Mouse (Mus musculus): ENCODE measurements around the gene Gfer. TPM values are rescaled to one million over a fixed set of nuclear protein-coding genes. Genes with fewer than 3 reads are reported as not detected.

The Gfer gene
- total and polyA plus RNA-seq, 3 experiments = 69.1 to 105 (median 94.8) TPM

DNA sequence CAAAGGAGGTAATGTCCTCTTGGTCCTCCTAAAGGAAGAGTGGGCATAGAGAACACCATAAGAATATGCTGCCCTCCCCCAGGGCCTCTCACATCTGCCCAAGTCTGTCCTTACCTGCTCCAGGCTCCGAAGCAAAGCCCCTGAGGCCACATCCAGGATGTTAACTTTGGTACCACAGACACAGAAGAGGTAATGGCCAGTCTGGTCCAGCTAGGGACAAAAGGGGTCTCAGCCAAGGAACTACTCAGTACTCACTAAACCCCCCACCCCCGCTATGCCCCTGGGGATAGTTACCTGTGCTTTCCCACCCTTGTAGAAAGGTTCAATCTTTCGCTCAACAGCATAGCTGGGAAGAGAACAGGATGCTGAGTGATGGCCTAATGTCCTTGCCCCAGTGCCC lies 9.9 kb upstream of the Gfer start:
- peaks cover 41 to 47% of the 10 kb centered on the region in 2 experiments for H3K36me3 ChIP-seq (replicated peaks in 1 of 2; ENCODE audit: control insufficient read depth in 1 of 2, insufficient read depth in 1 of 2, low read length in 1 of 2)
- no peak for TF ChIP-seq MAX (IDR thresholded peaks at IDR 0.05; ENCODE audit: low read length)
- TF ChIP-seq UBTF (IDR thresholded peaks at IDR 0.05; ENCODE audit: low read depth, low read length) = no peak
- TF ChIP-seq BHLHE40 (IDR thresholded peaks at IDR 0.05; ENCODE audit: low read depth, low read length) = no peak
- TF ChIP-seq MAZ (IDR thresholded peaks at IDR 0.05; ENCODE audit: low read depth, low read length) = no peak
- TF ChIP-seq ETS1 (conservative IDR thresholded peaks at IDR 0.05; ENCODE audit: low read depth, low read length) = no peak
- no peak for TF ChIP-seq NRF1 (IDR thresholded peaks at IDR 0.05; ENCODE audit: low read depth, low read length)
- TF ChIP-seq E2F4 (IDR thresholded peaks at IDR 0.05; ENCODE audit: insufficient replicate concordance, low read depth, low read length) = no peak
- no peak for TF ChIP-seq EP300 (IDR thresholded peaks at IDR 0.05; ENCODE audit: low read length)
- no peak for TF ChIP-seq KAT2A (IDR thresholded peaks at IDR 0.05; ENCODE audit: insufficient replicate concordance, low read length)
- no peak for DNase-seq (ENCODE audit: extremely low read depth)
- in situ Hi-C loops (cut with MboI; ENCODE audit: low pct_ligation_motif_present, low pct_unique_long_range_greater_than_20kb, low sequenced_read_pairs) (no loop called here), dilution Hi-C loops (cut with MboI; ENCODE audit: extremely low pct_ligation_motif_present, extremely low pct_unique_long_range_greater_than_20kb, low sequenced_read_pairs) (no loop called here)
- no peak overlapping the region for H3K9ac ChIP-seq (ENCODE audit: insufficient read depth, low read depth)
- no peaks in the 10 kb centered on the region for H3K9me3 ChIP-seq (replicated peaks; ENCODE audit: low read length)
- H3K4me3 ChIP-seq (replicated peaks in 1 of 3; ENCODE audit: low read depth in 2 of 3, low read length in 2 of 3, poor library complexity in 1 of 3) = no peak overlapping the region
- H3K4me1 ChIP-seq (ENCODE audit: control insufficient read depth in 1 of 2, insufficient read depth in 2 of 2) = peaks cover 7 to 21% of the 10 kb centered on the region in 2 experiments; a peak in 3 of 4 replicates
- H3K27ac ChIP-seq (ENCODE audit: insufficient read depth, low read depth) = no peak overlapping the region
- H3K27me3 ChIP-seq (replicated peaks) = no peaks in the 10 kb centered on the region
- no peak overlapping the region for H3K4me2 ChIP-seq (ENCODE audit: insufficient read depth, low read depth, poor library complexity, severe bottlenecking)
- H3K79me2 ChIP-seq (replicated peaks; ENCODE audit: control insufficient read depth, extremely low read depth, insufficient read depth, poor library complexity, severe bottlenecking) = peaks cover 14% of the 10 kb centered on the region

DNA sequence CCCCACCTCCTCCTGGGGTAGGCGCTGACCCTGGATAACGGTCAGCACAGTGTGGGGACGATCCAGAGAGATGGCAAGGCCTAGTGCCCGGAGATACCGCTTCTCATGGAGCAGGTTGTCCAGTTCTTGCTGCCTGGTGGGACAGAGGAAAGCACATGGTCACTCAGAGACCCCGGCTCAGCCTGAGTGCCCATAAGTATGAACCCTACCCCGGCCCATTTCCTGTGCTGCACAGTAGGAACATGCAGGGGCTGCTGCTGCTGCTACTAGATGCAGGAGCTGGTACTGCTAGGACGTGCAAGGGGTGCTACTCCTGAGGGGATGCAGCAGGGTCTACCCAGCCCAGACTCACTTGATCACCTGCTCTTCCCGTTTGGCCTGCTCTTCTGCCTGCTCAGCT lies 5.3 kb upstream of the Gfer start:
- H3K4me1 ChIP-seq (ENCODE audit: control insufficient read depth in 1 of 2, insufficient read depth in 2 of 2) = peaks cover 11 to 44% of the 10 kb centered on the region in 2 experiments
- dilution Hi-C loops (cut with MboI; ENCODE audit: extremely low pct_ligation_motif_present, extremely low pct_unique_long_range_greater_than_20kb, low sequenced_read_pairs) (no loop called here), in situ Hi-C loops (cut with MboI; ENCODE audit: low pct_ligation_motif_present, low pct_unique_long_range_greater_than_20kb, low sequenced_read_pairs) (no loop called here)
- no peak overlapping the region for H3K4me3 ChIP-seq (replicated peaks in 1 of 3; ENCODE audit: low read depth in 2 of 3, low read length in 2 of 3, poor library complexity in 1 of 3)
- no peak overlapping the region for H3K4me2 ChIP-seq (ENCODE audit: insufficient read depth, low read depth, poor library complexity, severe bottlenecking)
- H3K79me2 ChIP-seq (replicated peaks; ENCODE audit: control insufficient read depth, extremely low read depth, insufficient read depth, poor library complexity, severe bottlenecking) = peaks cover 5% of the 10 kb centered on the region
- DNase-seq (ENCODE audit: extremely low read depth) = no peak
- H3K9ac ChIP-seq (ENCODE audit: insufficient read depth, low read depth) = no peak overlapping the region
- H3K9me3 ChIP-seq (replicated peaks; ENCODE audit: low read length) = no peaks in the 10 kb centered on the region
- H3K27ac ChIP-seq (ENCODE audit: insufficient read depth, low read depth) = no peak overlapping the region
- H3K36me3 ChIP-seq (replicated peaks in 1 of 2; ENCODE audit: control insufficient read depth in 1 of 2, insufficient read depth in 1 of 2, low read length in 1 of 2) = peaks cover 56 to 71% of the 10 kb centered on the region in 2 experiments
- H3K27me3 ChIP-seq (replicated peaks) = no peaks in the 10 kb centered on the region
- no peak for TF ChIP-seq SMC3 (IDR thresholded peaks at IDR 0.05; ENCODE audit: low read depth, low read length)
- no peak for TF ChIP-seq ZC3H11A (IDR thresholded peaks at IDR 0.05; ENCODE audit: low read depth, low read length)
- no peak for TF ChIP-seq MAX (IDR thresholded peaks at IDR 0.05; ENCODE audit: low read length)
- no peak for TF ChIP-seq KAT2A (IDR thresholded peaks at IDR 0.05; ENCODE audit: insufficient replicate concordance, low read length)
- no peak for TF ChIP-seq MYC (IDR thresholded peaks at IDR 0.05; ENCODE audit: low read depth, low read length)
- no peak for TF ChIP-seq E2F4 (IDR thresholded peaks at IDR 0.05; ENCODE audit: insufficient replicate concordance, low read depth, low read length)
- TF ChIP-seq BHLHE40 (IDR thresholded peaks at IDR 0.05; ENCODE audit: low read depth, low read length) = no peak
- TF ChIP-seq JUN (IDR thresholded peaks at IDR 0.05; ENCODE audit: insufficient read depth, low read depth, low read length) = no peak
- no peak for TF ChIP-seq CHD1 (IDR thresholded peaks at IDR 0.05; ENCODE audit: low read depth, low read length)
- TF ChIP-seq RAD21 (IDR thresholded peaks at IDR 0.05; ENCODE audit: low read depth, low read length) = no peak
- no peak for TF ChIP-seq SIN3A (IDR thresholded peaks at IDR 0.05; ENCODE audit: low read length)
- no peak for TF ChIP-seq PAX5 (IDR thresholded peaks at IDR 0.05; ENCODE audit: low read length)
- no peak for TF ChIP-seq UBTF (IDR thresholded peaks at IDR 0.05; ENCODE audit: low read depth, low read length)
- no peak for TF ChIP-seq CHD2 (IDR thresholded peaks at IDR 0.05; ENCODE audit: low read length)
- TF ChIP-seq USF2 (conservative IDR thresholded peaks at IDR 0.05; ENCODE audit: low read depth, low read length) = no peak
- no peak for TF ChIP-seq RCOR1 (conservative IDR thresholded peaks at IDR 0.05; ENCODE audit: low read depth, low read length)
- no peak for TF ChIP-seq POLR2AphosphoS2 (IDR thresholded peaks at IDR 0.05; ENCODE audit: low read depth, low read length)
- no peak for TF ChIP-seq EP300 (IDR thresholded peaks at IDR 0.05; ENCODE audit: low read length)
